Mouse (Mus musculus) thymus, postnatal 25 days (tissue): ENCODE results near the gene Rnf41.

Experiments
- DNase-seq: peaks from one replicate; pipeline ENCODE4 v3.0.0; 2022

The Rnf41 gene

GRCm38 (mm10) chr10:128411211-128412054 is at the start of gene Rnf41, which contains the start of gene Nabp2:
Gene Rnf41, plus strand, starts transcription at chr10:128411657.
Gene Nabp2, minus strand, starts transcription at chr10:128411492.
- DNase-seq = peak; percentile 98

- DNase-seq = no peak
Observed at GRCm38 (mm10) chr10:128361836-128362235, 49.6 kb upstream of the Rnf41 start.

- peak; percentile 30 for DNase-seq
Observed at GRCm38 (mm10) chr10:128362568-128362967, 48.9 kb upstream of the Rnf41 start.

GRCm38 (mm10) chr10:128367899-128368401 is 43.5 kb upstream of the Rnf41 start:
- no peak for DNase-seq

GRCm38 (mm10) chr10:128368402-128369217 is 42.8 kb upstream of the Rnf41 start, which contains the start of gene Coq10a:
Gene Coq10a, minus strand, starts transcription at chr10:128368997.
- DNase-seq = peak; percentile 91

GRCm38 (mm10) chr10:128369218-128369543 is 42.3 kb upstream of the Rnf41 start:
- no peak for DNase-seq

GRCm38 (mm10) chr10:128369599-128369998 is 41.9 kb upstream of the Rnf41 start:
- no peak for DNase-seq

GRCm38 (mm10) chr10:128370021-128370420 is 41.4 kb upstream of the Rnf41 start:
- DNase-seq = no peak

GRCm38 (mm10) chr10:128370601-128371000 is 40.9 kb upstream of the Rnf41 start:
- no peak for DNase-seq

GRCm38 (mm10) chr10:128372142-128372541 is 39.3 kb upstream of the Rnf41 start:
- no peak for DNase-seq

GRCm38 (mm10) chr10:128372989-128373748 is 38.3 kb upstream of the Rnf41 start:
- no peak for DNase-seq

GRCm38 (mm10) chr10:128374393-128374792 is 37.1 kb upstream of the Rnf41 start:
- peak; percentile 29 for DNase-seq

- no peak for DNase-seq
Observed at GRCm38 (mm10) chr10:128376099-128376454, 35.4 kb upstream of the Rnf41 start.

GRCm38 (mm10) chr10:128376455-128377211 is 34.8 kb upstream of the Rnf41 start, which contains the start of gene Ankrd52:
Gene Ankrd52, plus strand, starts transcription at chr10:128377115.
- DNase-seq = peak; percentile 89

GRCm38 (mm10) chr10:128377222-128377939 is 34.1 kb upstream of the Rnf41 start:
- DNase-seq = peak; percentile 62

- no peak for DNase-seq
Observed at GRCm38 (mm10) chr10:128377940-128378448, 33.5 kb upstream of the Rnf41 start.

- no peak for DNase-seq
Observed at GRCm38 (mm10) chr10:128378462-128378861, 33.0 kb upstream of the Rnf41 start.

- DNase-seq = no peak
Observed at GRCm38 (mm10) chr10:128379260-128379659, 32.2 kb upstream of the Rnf41 start.

GRCm38 (mm10) chr10:128380565-128380964 is 30.9 kb upstream of the Rnf41 start:
- DNase-seq = no peak

GRCm38 (mm10) chr10:128382482-128382881 is 29.0 kb upstream of the Rnf41 start:
- no peak for DNase-seq

GRCm38 (mm10) chr10:128385902-128386301 is 25.6 kb upstream of the Rnf41 start:
- DNase-seq = no peak
